Mouse (Mus musculus) liver, adult 2 months (tissue): ENCODE data around the gene Hoxd11. TPM values are rescaled to one million over a fixed set of nuclear protein-coding genes. Genes with fewer than 3 reads are reported as not detected.

Experiments used
- DNase-seq: peaks from one replicate; pipeline ENCODE4 v3.0.0-alpha.2; 2011; ENCODE audit warnings: low read depth, low spot score; ENCODE audit errors: extremely low read depth
- H3K27ac ChIP-seq: fragments of 200-500 bp; replicated peaks from 2 replicates; pipeline ENCODE4 v1.5.1; 2012; ENCODE audit warnings: low read depth, mild to moderate bottlenecking, control low read depth, inconsistent platforms, low read length; ENCODE audit not compliant: insufficient read depth
- H3K27me3 ChIP-seq: fragments of 200-500 bp; 2 replicates; pipeline ENCODE4 v1.6.1; 2012; ENCODE audit warnings: mild to moderate bottlenecking, moderate library complexity, low read length, inconsistent platforms; ENCODE audit not compliant: control insufficient read depth, insufficient read depth
- H3K36me3 ChIP-seq: fragments of 200-500 bp; 2 replicates; pipeline ENCODE4 v1.6.1; 2012; ENCODE audit warnings: low read length, inconsistent platforms; ENCODE audit not compliant: control insufficient read depth, insufficient read depth
- H3K4me1 ChIP-seq: fragments of 200-500 bp; 2 replicates; pipeline ENCODE4 v1.6.1; 2011; ENCODE audit warnings: low read length; ENCODE audit not compliant: control insufficient read depth, insufficient read depth
- H3K4me3 ChIP-seq: fragments of 200-500 bp; 2 replicates; pipeline ENCODE4 v1.5.1; 2011; ENCODE audit warnings: low read depth, mild to moderate bottlenecking, control low read depth, low read length, moderate library complexity; ENCODE audit not compliant: insufficient read depth
- H3K79me2 ChIP-seq: fragments of 200-500 bp; 2 replicates; pipeline ENCODE4 v1.6.1; 2012; ENCODE audit warnings: inconsistent platforms, mild to moderate bottlenecking, low read length, moderate library complexity; ENCODE audit not compliant: control insufficient read depth, insufficient read depth
- H3K9ac ChIP-seq: fragments of 200-500 bp; 2 replicates; pipeline ENCODE4 v1.6.1; 2012; ENCODE audit warnings: low read depth, mild to moderate bottlenecking, control low read depth, inconsistent platforms, low read length
- CTCF ChIP-seq: fragments of 200-500 bp; IDR thresholded peaks from 2 replicates; pipeline ENCODE4 v1.5.1; 2011; ENCODE audit warnings: low read depth, low read length, control low read depth
- POLR2A ChIP-seq: fragments of 200-500 bp; IDR thresholded peaks from 2 replicates; pipeline ENCODE4 v1.6.1; 2011; ENCODE audit warnings: low read length, control low read depth; ENCODE audit not compliant: insufficient read depth; ENCODE audit errors: extremely low read depth
- WGBS: fragments of 180-500 bp; shearing (Covaris S2); methylation state at CpG from one replicate; pipeline ENCODE4 v1.1.7; 2018; 5-methylcytosine and 5-hydroxymethylcytosine counted together
- polyA plus RNA-seq: library from polyadenylated mRNA; depleted of rRNA; stranded (reverse); fragments of >200 nt; gene quantifications from 2 replicates; pipeline ENCODE4 v1.2.3, GENCODE M21; 2012; rRNA removed
- total RNA-seq: library from RNA; depleted of rRNA; stranded (reverse); fragments of >200 nt; gene quantifications from 2 replicates; pipeline ENCODE4 v1.2.3, GENCODE M21; 2014; rRNA removed

Gene Hoxd11
- total and polyA plus RNA-seq, 2 experiments, result not detected

GRCm38 (mm10) chr2:74735851-74736687 is 56.7 kb downstream of the Hoxd11 start:
- H3K36me3 ChIP-seq, result no peaks in the 10 kb centered on the region
- no peak for DNase-seq
- 3% methylated on average over 42 of the region's 42 CpGs for WGBS
- peaks cover 53% of the 10 kb centered on the region for H3K27me3 ChIP-seq
- H3K79me2 ChIP-seq, result no peaks in the 10 kb centered on the region
- H3K27ac ChIP-seq, result no peak overlapping the region
- H3K4me3 ChIP-seq, result no peak overlapping the region
- TF ChIP-seq CTCF (no peak), POLR2A (no peak)
- no peaks in the 10 kb centered on the region for H3K4me1 ChIP-seq
- no peak overlapping the region for H3K9ac ChIP-seq

Other genes starting within 250 kb of the Hoxd11 start
- 6.4 and 8.3 TPM in 2 replicates for gene Lnpk, start 100.1 kb upstream of the Hoxd11 start, total RNA-seq
- 1.8 and 1.9 TPM in 2 replicates for gene Lnpk, start 100.1 kb upstream of the Hoxd11 start, polyA plus RNA-seq
- not detected in 2 replicates for gene Evx2, start 20.0 kb upstream of the Hoxd11 start, total RNA-seq
- gene Evx2, start 20.0 kb upstream of the Hoxd11 start, polyA plus RNA-seq, result not detected in 2 replicates
- gene Hoxd13, start 11.2 kb upstream of the Hoxd11 start, total RNA-seq, result not detected in 2 replicates
- gene Hoxd13, start 11.2 kb upstream of the Hoxd11 start, polyA plus RNA-seq, result not detected in 2 replicates
- gene Hoxd12, start 4.5 kb upstream of the Hoxd11 start, total RNA-seq, result not detected in 2 replicates
- gene Hoxd12, start 4.5 kb upstream of the Hoxd11 start, polyA plus RNA-seq, result not detected in 2 replicates
- not detected in 2 replicates for gene Hoxd10, start 12.4 kb downstream of the Hoxd11 start, total RNA-seq
- not detected in 2 replicates for gene Hoxd10, start 12.4 kb downstream of the Hoxd11 start, polyA plus RNA-seq
- not detected in 2 replicates for gene Hoxd9, start 18.2 kb downstream of the Hoxd11 start, total RNA-seq
- not detected in 2 replicates for gene Hoxd9, start 18.2 kb downstream of the Hoxd11 start, polyA plus RNA-seq
- 0.07 TPM in 1 of 2 replicates, not detected in the other for gene Hoxd8, start 25.1 kb downstream of the Hoxd11 start, total RNA-seq
- gene Hoxd8, start 25.1 kb downstream of the Hoxd11 start, polyA plus RNA-seq, result 0.06 TPM in 1 of 2 replicates, not detected in the other
- gene Hoxd3, start 32.4 kb downstream of the Hoxd11 start, total RNA-seq, result not detected in 2 replicates
- not detected in 2 replicates for gene Hoxd3, start 32.4 kb downstream of the Hoxd11 start, polyA plus RNA-seq
- gene Hoxd4, start 32.4 kb downstream of the Hoxd11 start, total RNA-seq, result 0.09 and 0.13 TPM in 2 replicates
- gene Hoxd4, start 32.4 kb downstream of the Hoxd11 start, polyA plus RNA-seq, result 0.05 TPM in 1 of 2 replicates, not detected in the other
- not detected in 2 replicates for gene Gm28230, start 47.2 kb downstream of the Hoxd11 start, total RNA-seq
- not detected in 2 replicates for gene Gm28230, start 47.2 kb downstream of the Hoxd11 start, polyA plus RNA-seq
- gene Hoxd1, start 83.4 kb downstream of the Hoxd11 start, total RNA-seq, result not detected in 2 replicates
- not detected in 2 replicates for gene Hoxd1, start 83.4 kb downstream of the Hoxd11 start, polyA plus RNA-seq
- gene Mtx2, start 146.2 kb downstream of the Hoxd11 start, total RNA-seq, result 51.7 and 66.2 TPM in 2 replicates
- 43.0 and 52.1 TPM in 2 replicates for gene Mtx2, start 146.2 kb downstream of the Hoxd11 start, polyA plus RNA-seq